In the genomic region with DNA sequence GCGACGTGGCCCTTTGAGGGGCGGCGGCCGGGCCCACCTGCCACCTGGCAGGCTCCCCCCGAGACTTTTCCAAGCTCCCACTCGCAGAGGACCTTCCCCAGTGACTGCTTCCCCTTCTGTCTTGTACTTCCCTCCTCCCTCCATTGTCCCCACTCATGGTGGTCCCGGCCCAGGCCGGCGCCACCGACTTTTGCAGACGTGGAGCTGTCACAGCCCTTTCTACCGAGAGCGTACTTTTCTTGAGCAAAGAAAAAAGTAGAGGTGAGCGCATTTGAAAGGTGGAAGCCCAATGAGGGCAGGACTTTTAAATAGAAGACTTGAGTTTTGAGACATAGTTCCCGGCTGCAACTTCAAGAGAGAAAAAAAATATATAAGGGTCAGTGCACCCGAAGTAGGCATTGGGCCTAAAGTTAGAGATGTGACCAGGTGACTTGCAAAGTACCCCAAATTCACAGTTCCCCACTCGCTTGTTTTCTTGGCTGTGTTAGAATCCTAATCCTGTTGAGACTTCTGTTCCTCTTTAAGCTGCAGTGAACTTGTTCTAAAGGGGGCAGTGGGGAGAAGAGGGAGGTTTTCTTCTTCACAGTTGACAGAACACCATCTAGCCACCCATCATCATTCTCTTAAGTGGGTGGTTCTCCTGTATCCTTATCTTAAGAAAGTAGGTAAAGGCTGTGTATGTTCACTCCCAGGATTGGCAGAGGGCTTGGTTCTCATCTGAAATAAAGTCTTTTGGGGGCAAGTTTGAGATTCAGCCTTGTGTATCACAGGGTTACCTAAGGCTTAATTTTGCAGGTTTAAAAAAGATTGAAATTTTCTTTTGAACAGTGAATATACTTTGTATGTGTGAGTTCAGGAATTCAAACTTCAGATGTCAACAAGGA, we compare ENCODE assay signal across 7 mouse cellular contexts. TPM values are rescaled to one million over a fixed set of nuclear protein-coding genes. Genes with fewer than 3 reads are reported as not detected.
DNase-seq lines count a peak whose midpoint lies in the region; ATAC-seq lines count a peak whose summit lies in the region.

No protein-coding gene starts in this region.

- H3K9ac ChIP-seq in forebrain, embryonic 16.5 days (replicated peaks; ENCODE audit: low read depth, low read length) = peak overlapping the region; percentile 93
- H3K9ac ChIP-seq in limb, embryonic 11.5 days (ENCODE audit: low read length) = peak overlapping the region; percentile 97
- H3K9ac ChIP-seq in midbrain, embryonic 16.5 days (ENCODE audit: low read depth, low read length) = peak overlapping the region; percentile 81

- peak overlapping the region; percentile 90 for H3K4me3 ChIP-seq in forebrain, embryonic 16.5 days (replicated peaks; ENCODE audit: low read length)
- H3K4me3 ChIP-seq in limb, embryonic 11.5 days (ENCODE audit: low read depth, low read length) = peak overlapping the region; percentile 98
- H3K4me3 ChIP-seq in midbrain, embryonic 16.5 days (ENCODE audit: low read depth, low read length) = peak overlapping the region; percentile 65

- peak; percentile 21 for DNase-seq in ovary, postnatal 14 days (ENCODE audit: low spot score)
- DNase-seq in ovary, postnatal 36 days (ENCODE audit: low spot score) = no peak
- DNase-seq in brain, adult 2 months (ENCODE audit: low read depth, low spot score) = peak; percentile 10
- DNase-seq in limb, embryonic 11.5 days (ENCODE audit: low spot score) = peak; percentile 67
- no peak for DNase-seq in T-cell, adult 2 months (ENCODE audit: low spot score)

- peaks cover 10% of the 10 kb centered on the region for H3K36me3 ChIP-seq in forebrain, embryonic 16.5 days (ENCODE audit: control insufficient read depth, insufficient read depth)
- H3K36me3 ChIP-seq in limb, embryonic 11.5 days (ENCODE audit: control insufficient read depth, insufficient read depth, low read length) = peaks cover 4% of the 10 kb centered on the region; the same call in 1 of the 2 replicates
- H3K36me3 ChIP-seq in midbrain, embryonic 16.5 days (ENCODE audit: control insufficient read depth, insufficient read depth, low read length) = peaks cover 11% of the 10 kb centered on the region

- H3K27ac ChIP-seq in forebrain, embryonic 16.5 days (ENCODE audit: low read length) = peak overlapping the region; percentile 88
- H3K27ac ChIP-seq in limb, embryonic 11.5 days (replicated peaks; ENCODE audit: low read depth, low read length) = peak overlapping the region; percentile 38; the same call in 1 of the 2 replicates
- peak overlapping the region; percentile 87 for H3K27ac ChIP-seq in midbrain, embryonic 16.5 days (ENCODE audit: low read length)

- peak overlapping the region; percentile 56 for H3K4me2 ChIP-seq in forebrain, embryonic 16.5 days (ENCODE audit: low read length)
- peak overlapping the region; percentile 64 for H3K4me2 ChIP-seq in limb, embryonic 11.5 days (ENCODE audit: low read depth, severe bottlenecking)
- H3K4me2 ChIP-seq in midbrain, embryonic 16.5 days (ENCODE audit: low read length) = peak overlapping the region; percentile 71

- under 1% methylated on average over 15 of the region's 18 CpGs for WGBS in forebrain, embryonic 16.5 days
- 1% methylated on average over 18 of the region's 18 CpGs for WGBS in limb, embryonic 11.5 days
- WGBS in midbrain, embryonic 16.5 days = under 1% methylated on average over 18 of the region's 18 CpGs

- H3K9me3 ChIP-seq in forebrain, embryonic 16.5 days (ENCODE audit: control insufficient read depth, low read length) = no peaks in the 10 kb centered on the region
- no peaks in the 10 kb centered on the region for H3K9me3 ChIP-seq in limb, embryonic 11.5 days (ENCODE audit: control insufficient read depth, low read length)
- no peaks in the 10 kb centered on the region for H3K9me3 ChIP-seq in midbrain, embryonic 16.5 days (replicated peaks; ENCODE audit: control insufficient read depth, low read length, poor library complexity, severe bottlenecking)

- H3K27me3 ChIP-seq in forebrain, embryonic 16.5 days (replicated peaks; ENCODE audit: control insufficient read depth, insufficient read depth, low read length) = no peaks in the 10 kb centered on the region
- H3K27me3 ChIP-seq in limb, embryonic 11.5 days (ENCODE audit: control insufficient read depth, insufficient read depth, low read length) = no peaks in the 10 kb centered on the region
- no peaks in the 10 kb centered on the region for H3K27me3 ChIP-seq in midbrain, embryonic 16.5 days (ENCODE audit: control insufficient read depth, insufficient read depth, low read depth, low read length)

- peaks cover 25% of the 10 kb centered on the region for H3K4me1 ChIP-seq in forebrain, embryonic 16.5 days (replicated peaks; ENCODE audit: control insufficient read depth, insufficient read depth, low read length)
- H3K4me1 ChIP-seq in limb, embryonic 11.5 days (ENCODE audit: control insufficient read depth, insufficient read depth, low read length) = peaks cover 9% of the 10 kb centered on the region
- H3K4me1 ChIP-seq in midbrain, embryonic 16.5 days (ENCODE audit: control insufficient read depth, insufficient read depth, low read length) = peaks cover 26% of the 10 kb centered on the region

- peak; percentile 32 for ATAC-seq in forebrain, embryonic 16.5 days
- ATAC-seq in limb, embryonic 11.5 days (ENCODE audit: insufficient number of reproducible peaks, low FRiP score, low TSS enrichment, low read depth) = peak; percentile 36
- ATAC-seq in midbrain, embryonic 16.5 days = peak; percentile 63

RNA-seq across cellular contexts. Expression of a gene that starts 0.9 kb away (rescaled TPM):
- 48.5 and 53.1 TPM in 2 replicates for polyA plus RNA-seq in forebrain, embryonic 16.5 days (2015; fragmentation: Nextera tagmentation; extraction: Ambion mirVana)
- 51.8 and 63.2 TPM in 2 replicates for polyA plus RNA-seq in limb, embryonic 11.5 days (2014; fragmentation: Nextera tagmentation; extraction: Ambion mirVana)
- 40.2 and 46.0 TPM in 2 replicates for polyA plus RNA-seq in midbrain, embryonic 16.5 days (2015; fragmentation: Nextera tagmentation; extraction: Ambion mirVana)

RNA-seq across cellular contexts. Expression of a gene that starts 59.9 kb away (rescaled TPM):
- polyA plus RNA-seq in forebrain, embryonic 16.5 days (2015; fragmentation: Nextera tagmentation; extraction: Ambion mirVana) = 45.1 and 47.6 TPM in 2 replicates
- polyA plus RNA-seq in limb, embryonic 11.5 days (2014; fragmentation: Nextera tagmentation; extraction: Ambion mirVana) = 122 and 127 TPM in 2 replicates
- polyA plus RNA-seq in midbrain, embryonic 16.5 days (2015; fragmentation: Nextera tagmentation; extraction: Ambion mirVana) = 32.3 and 32.6 TPM in 2 replicates

Comparison
In these comparisons a context has a peak if more than half of its experiments do, and no peak if none do; other contexts are left out.
1. DNase-seq: peak in ovary, postnatal 14 days (single experiment), brain, adult 2 months (single experiment) and limb, embryonic 11.5 days (single experiment); none in ovary, postnatal 36 days (single experiment) and T-cell, adult 2 months (single experiment).
2. H3K27ac ChIP-seq: peak in every context shown above with its lines; median percentile 88 in forebrain, embryonic 16.5 days; 87 in midbrain, embryonic 16.5 days; 38 in limb, embryonic 11.5 days.
3. Peak in every context shown above with its lines, with median percentiles within 50 percentile points of each other: ATAC-seq, H3K4me2 ChIP-seq, H3K4me3 ChIP-seq and H3K9ac ChIP-seq.